Mouse (Mus musculus) mouse embryonic stem cell (cell line): ENCODE measurements around the gene Mpo.

ENCODE experiments used
- in situ Hi-C, 2 experiments: fragments of 300-500 bp; cut with MboI; formaldehyde crosslinking; loops; 1 replicate in 1 of 2; 3 replicates in 1 of 2; pipeline ENCODE4 v1.14.3; 2019 to 2020; ENCODE audit warnings: low sequenced_read_pairs in 2 of 2, low pct_unique_long_range_greater_than_20kb in 1 of 2, mixed read lengths in 1 of 2; ENCODE audit not compliant: unreplicated experiment in 1 of 2

The Mpo gene

GRCm38 (mm10) chr11:87852690-87853596 lies 59.6 kb downstream of the Mpo start, which contains the start of gene Mks1:
Mks1 (plus strand) TSS chr11:87853215.
- in situ Hi-C loops = no loop called here

GRCm38 (mm10) chr11:87853597-87853954 lies 60.2 kb downstream of the Mpo start:
- in situ Hi-C loops = no loop called here
